9 mouse cellular contexts compared by ENCODE assay signal in the genomic region with DNA sequence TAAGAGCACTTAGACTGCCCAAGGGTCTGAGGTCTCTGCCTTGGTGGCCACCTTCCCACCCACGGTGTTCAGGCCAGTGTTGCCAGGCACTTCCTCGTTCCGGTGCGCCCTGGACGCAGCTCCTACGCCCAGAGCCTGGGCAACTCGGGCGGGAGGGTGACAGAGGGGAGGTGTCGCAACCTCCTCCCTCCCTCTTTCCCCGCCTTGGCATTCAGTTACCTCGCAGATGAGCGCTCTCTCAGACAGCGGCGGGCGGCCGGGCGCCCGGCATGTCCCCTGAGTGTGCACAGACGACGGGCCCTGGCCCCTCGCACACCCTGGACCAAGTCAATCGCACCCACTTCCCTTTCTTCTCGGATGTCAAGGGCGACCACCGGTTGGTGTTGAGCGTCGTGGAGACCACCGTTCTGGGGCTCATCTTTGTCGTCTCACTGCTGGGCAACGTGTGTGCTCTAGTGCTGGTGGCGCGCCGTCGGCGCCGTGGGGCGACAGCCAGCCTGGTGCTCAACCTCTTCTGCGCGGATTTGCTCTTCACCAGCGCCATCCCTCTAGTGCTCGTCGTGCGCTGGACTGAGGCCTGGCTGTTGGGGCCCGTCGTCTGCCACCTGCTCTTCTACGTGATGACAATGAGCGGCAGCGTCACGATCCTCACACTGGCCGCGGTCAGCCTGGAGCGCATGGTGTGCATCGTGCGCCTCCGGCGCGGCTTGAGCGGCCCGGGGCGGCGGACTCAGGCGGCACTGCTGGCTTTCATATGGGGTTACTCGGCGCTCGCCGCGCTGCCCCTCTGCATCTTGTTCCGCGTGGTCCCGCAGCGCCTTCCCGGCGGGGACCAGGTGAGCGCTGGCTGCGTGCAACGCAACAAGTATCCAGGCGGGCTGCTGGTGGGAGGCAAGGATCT. TPM values are rescaled to one million over a fixed set of nuclear protein-coding genes. Genes with fewer than 3 reads are reported as not detected.
DNase-seq lines count a peak whose midpoint lies in the region; ATAC-seq and TF ChIP-seq lines count a peak whose summit lies in the region.
"Had no signal": no experiment of that assay in that cellular context is flagged by ENCODE, and none has a peak within 500 bp of the region (broad histone marks: within the 10 kb centered on the region; RNA-seq: fewer than 3 reads in every experiment).

A gene (plus strand): TSS at position 214 of the 901 bp plus-strand sequence.

- H3K4me1 ChIP-seq in embryonic facial prominence, embryonic 10.5 days: peaks cover 23% of the 10 kb centered on the region
- no peaks in the 10 kb centered on the region for H3K4me1 ChIP-seq in intestine, postnatal 0 days (replicated peaks; ENCODE audit: control insufficient read depth, insufficient read depth, low read length)
- peaks cover 16% of the 10 kb centered on the region for H3K4me1 ChIP-seq in megakaryocyte, embryonic 14.5 days

- H3K27me3 ChIP-seq in embryonic facial prominence, embryonic 10.5 days (replicated peaks; ENCODE audit: low read depth, poor library complexity, severe bottlenecking): peaks cover 80% of the 10 kb centered on the region
- peaks cover 24% of the 10 kb centered on the region; the same call in 1 of the 2 replicates for H3K27me3 ChIP-seq in intestine, postnatal 0 days (replicated peaks; ENCODE audit: control insufficient read depth, insufficient read depth, low read length)
- peaks cover 72% of the 10 kb centered on the region for H3K27me3 ChIP-seq in megakaryocyte, embryonic 14.5 days (replicated peaks)

- ATAC-seq in intestine, postnatal 0 days: peak; percentile 78

- under 1% methylated on average over 77 of the region's 77 CpGs for WGBS in embryonic facial prominence, embryonic 10.5 days
- WGBS in intestine, postnatal 0 days: under 1% methylated on average over 76 of the region's 77 CpGs

- no peak within 1 kb of the TSS for H3K27ac ChIP-seq in embryonic facial prominence, embryonic 10.5 days (replicated peaks)
- no peak within 1 kb of the TSS for H3K27ac ChIP-seq in intestine, postnatal 0 days (ENCODE audit: low read depth, low read length)
- H3K27ac ChIP-seq: heart, adult 2 months had no signal

- H3K36me3 ChIP-seq in embryonic facial prominence, embryonic 10.5 days (replicated peaks): no peaks in the 10 kb centered on the region
- no peaks in the 10 kb centered on the region for H3K36me3 ChIP-seq in intestine, postnatal 0 days (ENCODE audit: control insufficient read depth, insufficient read depth)
- H3K36me3 ChIP-seq in megakaryocyte, embryonic 14.5 days (replicated peaks; ENCODE audit: low read length): no peaks in the 10 kb centered on the region

- DNase-seq in adrenal gland, adult 18-20 months (ENCODE audit: low spot score in 2 of 2): peak in 1 of 2 experiments; percentile 14
- DNase-seq in adrenal gland, postnatal 4 days (ENCODE audit: low spot score in 2 of 2): no peak
- DNase-seq in 3134 (ENCODE audit: extremely low read depth, insufficient read length, low spot score): peak; percentile 15
- DNase-seq in embryonic facial prominence, embryonic 10.5 days (ENCODE audit: low spot score): peak; percentile 56
- DNase-seq in cerebellum, adult 9-11 months: no peak
- no peak for DNase-seq in left cerebral cortex, adult 11 months (ENCODE audit: low spot score)

- TF ChIP-seq CTCF in intestine, postnatal 0 days (IDR thresholded peaks at IDR 0.05; ENCODE audit: low read depth): no peak

- peak within 1 kb of the TSS; percentile 61 for H3K4me2 ChIP-seq in intestine, postnatal 0 days (replicated peaks; ENCODE audit: low read depth)

- no peaks in the 10 kb centered on the region for H3K9me3 ChIP-seq in embryonic facial prominence, embryonic 10.5 days
- no peaks in the 10 kb centered on the region for H3K9me3 ChIP-seq in intestine, postnatal 0 days (ENCODE audit: control insufficient read depth)
- H3K9me3 ChIP-seq in megakaryocyte, embryonic 14.5 days: no peaks in the 10 kb centered on the region

- H3K9ac ChIP-seq in intestine, postnatal 0 days (ENCODE audit: low read depth, low read length): no peak within 1 kb of the TSS

- peak within 1 kb of the TSS; percentile 53 for H3K4me3 ChIP-seq in embryonic facial prominence, embryonic 10.5 days
- peak within 1 kb of the TSS; percentile 31 for H3K4me3 ChIP-seq in intestine, postnatal 0 days (ENCODE audit: low read depth, low read length)
- peak within 1 kb of the TSS; percentile 86 for H3K4me3 ChIP-seq in megakaryocyte, embryonic 14.5 days (replicated peaks)
- H3K4me3 ChIP-seq: heart, adult 2 months had no signal

RNA-seq across cellular contexts. Expression of the gene that starts here (rescaled TPM):
- 10 to 100 TPM; 14.0 to 40.8 TPM for total RNA-seq in adrenal gland, adult 18-20 months (2021)
- total RNA-seq in adrenal gland, postnatal 4 days (2021): 1 to 10 TPM; 3.0 to 3.6 TPM
- 0.28 TPM in 1 of 2 replicates, not detected in the other for polyA plus RNA-seq in embryonic facial prominence, embryonic 10.5 days (2016; fragmentation: Nextera tagmentation; extraction: Ambion mirVana)
- 4.7 and 5.3 TPM in 2 replicates for polyA plus RNA-seq in intestine, postnatal 0 days (2015; fragmentation: Nextera tagmentation; extraction: Ambion mirVana)
- not detected in 2 replicates for polyA plus RNA-seq in megakaryocyte, embryonic 14.5 days (2012; ENCODE audit: insufficient read depth, low replicate concordance)

Comparison
In these comparisons a context has a peak if more than half of its experiments do, and no peak if none do; other contexts are left out.
1. Peak in DNase-seq and H3K4me3 ChIP-seq in embryonic facial prominence, embryonic 10.5 days; RNA of the gene not detected or under 1 TPM.
2. H3K4me3 ChIP-seq: peak in every context shown above with its lines; median percentile 86 in megakaryocyte, embryonic 14.5 days; 53 in embryonic facial prominence, embryonic 10.5 days; 31 in intestine, postnatal 0 days.